28 mouse cellular contexts compared by ENCODE assay signal in the genomic region with DNA sequence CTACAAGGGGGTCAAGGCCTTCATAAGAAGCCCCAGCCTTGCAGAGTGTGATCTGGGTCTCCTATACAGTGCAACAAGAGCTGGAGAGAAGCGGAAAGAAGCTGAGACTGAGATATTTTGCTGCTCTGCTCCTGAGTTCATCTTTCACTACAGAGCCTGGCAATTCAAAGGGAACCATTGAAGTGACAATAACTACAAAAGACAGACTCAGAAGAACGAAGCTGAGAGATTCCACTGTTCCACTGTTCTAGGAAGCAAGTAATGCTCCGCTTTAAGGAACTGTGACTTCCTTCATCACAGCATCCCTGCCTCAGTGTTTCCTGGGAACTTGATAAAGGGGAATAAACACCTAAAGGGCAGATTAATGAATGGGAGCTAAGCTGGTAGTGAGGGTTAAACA. TPM values are rescaled to one million over a fixed set of nuclear protein-coding genes. Genes with fewer than 3 reads are reported as not detected.
"Had no signal": no experiment of that assay in that cellular context is flagged by ENCODE, and none has a peak within 500 bp of the region (broad histone marks: within the 10 kb centered on the region; RNA-seq: fewer than 3 reads in every experiment).

No protein-coding gene starts in this region.

- ATAC-seq: forebrain, embryonic 13.5 days; forebrain, embryonic 14.5 days; forebrain, embryonic 15.5 days; forebrain, embryonic 16.5 days; forebrain, postnatal 0 days had no signal

- H3K4me2 ChIP-seq: embryonic facial prominence, embryonic 12.5 days; embryonic facial prominence, embryonic 13.5 days; embryonic facial prominence, embryonic 15.5 days; forebrain, embryonic 12.5 days; forebrain, embryonic 13.5 days; forebrain, embryonic 15.5 days had no signal

- H3K27ac ChIP-seq: embryonic facial prominence, embryonic 10.5 days; embryonic facial prominence, embryonic 12.5 days; embryonic facial prominence, embryonic 13.5 days; embryonic facial prominence, embryonic 15.5 days; forebrain, embryonic 10.5 days; forebrain, embryonic 12.5 days; forebrain, embryonic 13.5 days; forebrain, embryonic 15.5 days; gastrocnemius, adult 2 months; heart, adult 2 months had no signal

- H3K36me3 ChIP-seq: embryonic facial prominence, embryonic 10.5 days; embryonic facial prominence, embryonic 12.5 days; embryonic facial prominence, embryonic 13.5 days; embryonic facial prominence, embryonic 15.5 days; forebrain, embryonic 10.5 days; forebrain, embryonic 12.5 days; forebrain, embryonic 15.5 days had no signal

- H3K9me3 ChIP-seq: embryonic facial prominence, embryonic 10.5 days; embryonic facial prominence, embryonic 12.5 days; embryonic facial prominence, embryonic 13.5 days; embryonic facial prominence, embryonic 15.5 days; forebrain, embryonic 10.5 days; forebrain, embryonic 12.5 days; forebrain, embryonic 13.5 days; forebrain, embryonic 15.5 days had no signal

- H3K4me1 ChIP-seq: embryonic facial prominence, embryonic 10.5 days; embryonic facial prominence, embryonic 12.5 days; embryonic facial prominence, embryonic 13.5 days; embryonic facial prominence, embryonic 15.5 days; forebrain, embryonic 12.5 days; forebrain, embryonic 15.5 days had no signal

- H3K27me3 ChIP-seq: embryonic facial prominence, embryonic 12.5 days; embryonic facial prominence, embryonic 13.5 days; embryonic facial prominence, embryonic 15.5 days; forebrain, embryonic 12.5 days; forebrain, embryonic 15.5 days had no signal

- H3K4me3 ChIP-seq: embryonic facial prominence, embryonic 10.5 days; embryonic facial prominence, embryonic 12.5 days; embryonic facial prominence, embryonic 13.5 days; embryonic facial prominence, embryonic 15.5 days; erythroblast, embryonic 14.5 days; forebrain, embryonic 10.5 days; forebrain, embryonic 12.5 days; forebrain, embryonic 13.5 days; forebrain, embryonic 15.5 days; gastrocnemius, adult 2 months; heart, adult 2 months had no signal

- H3K9ac ChIP-seq: embryonic facial prominence, embryonic 12.5 days; embryonic facial prominence, embryonic 13.5 days; embryonic facial prominence, embryonic 15.5 days; forebrain, embryonic 12.5 days; forebrain, embryonic 13.5 days; forebrain, embryonic 15.5 days; forebrain, postnatal 0 days had no signal

- DNase-seq: cerebellum, adult 8-10 months; cerebellum, adult 9-10 months; cerebellum, adult 9-11 months; cerebellum, postnatal 10 days; cerebellum, postnatal 14 days; cerebellum, postnatal 25 days; cerebellum, postnatal 36 days; embryo, embryonic 11 days; forebrain, postnatal 0 days; gastrocnemius, adult 2 months; gastrocnemius, postnatal 14 days; gastrocnemius, postnatal 25 days; gastrocnemius, postnatal 36 days; heart, adult 11 months; heart, adult 18-20 months; heart, adult 2 months had no signal

RNA-seq across cellular contexts. Expression of gene Prdm5, which starts 50.5 kb away (rescaled TPM):
- polyA plus RNA-seq: erythroblast, embryonic 14.5 days had no signal

RNA-seq across cellular contexts. Expression of gene Ndnf, which starts 56.9 kb away (rescaled TPM):
- total RNA-seq: common myeloid progenitor, adult 5-6 weeks had no signal
- polyA plus RNA-seq: erythroblast, embryonic 14.5 days had no signal
